Mouse (Mus musculus) liver, embryonic 14.5 days (tissue): ENCODE measurements around the gene Hist1h2bk.

ENCODE experiments used
- CTCF ChIP-seq: IDR thresholded peaks from 2 replicates; pipeline ENCODE4 v1.5.1; 2016; ENCODE audit warnings: antibody characterized with exemption, low read depth, control low read depth
- EP300 ChIP-seq: IDR thresholded peaks from 2 replicates; pipeline ENCODE4 v1.6.1; 2016; ENCODE audit warnings: antibody characterized with exemption, low read depth

DNA sequence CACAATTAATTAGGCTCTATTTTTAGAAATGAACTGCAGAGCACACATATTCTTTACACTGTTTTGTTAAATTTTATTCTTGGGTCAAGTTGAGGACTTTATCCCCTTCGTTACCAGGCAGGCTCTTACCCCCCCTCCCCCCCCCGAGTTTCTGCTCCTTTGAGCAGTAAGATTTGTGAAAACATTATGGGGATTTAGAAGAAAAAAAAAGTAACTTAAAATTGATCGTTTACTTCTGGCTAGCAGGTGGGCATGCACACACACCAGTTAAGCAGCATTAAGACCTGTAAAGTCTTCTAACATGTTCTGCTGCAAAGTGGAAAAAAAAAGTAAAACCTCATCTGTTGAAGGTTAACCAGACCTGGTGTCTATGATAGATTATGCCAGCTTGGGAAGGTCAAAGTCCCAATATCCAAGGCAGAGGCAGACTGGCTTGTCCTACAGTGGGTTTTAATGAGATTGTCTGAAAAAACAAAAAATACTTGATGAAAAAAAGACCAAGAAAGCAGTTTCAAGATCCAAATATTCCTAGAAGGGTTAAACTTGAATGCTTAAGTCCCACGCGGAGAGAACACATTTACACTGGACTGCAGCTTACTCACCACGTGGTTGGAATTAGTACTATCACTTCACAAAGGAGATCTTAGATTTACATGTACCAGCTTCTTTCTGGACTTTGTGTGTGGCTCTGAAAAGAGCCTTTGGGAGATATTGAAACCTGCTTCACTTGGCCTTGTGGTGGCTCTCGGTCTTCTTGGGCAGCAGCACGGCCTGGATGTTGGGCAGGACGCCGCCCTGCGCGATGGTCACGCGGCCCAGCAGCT, 1.0 kb upstream of the Hist1h2bk start:
- TF ChIP-seq EP300 (no peak), CTCF (no peak)
